Mouse (Mus musculus) C2C12 (cell line): Measurements from ENCODE around the gene Slc1a3. TPM values are rescaled to one million over a fixed set of nuclear protein-coding genes. Genes with fewer than 3 reads are reported as not detected.
"Not testable (repeated sequence)": the region's sequence is repeated elsewhere in the genome, so short reads cannot be mapped to it uniquely, and the experiment has no call there.

Source experiments
- H3K27me3 ChIP-seq: one replicate; pipeline ENCODE4 v1.6.1; 2011; ENCODE audit not compliant: control insufficient read depth, insufficient read depth, insufficient read length
- H3K36me3 ChIP-seq: one replicate; pipeline ENCODE4 v1.6.1; 2011; ENCODE audit not compliant: control insufficient read depth, insufficient read depth
- H3K4me3 ChIP-seq: one replicate; pipeline ENCODE4 v1.5.1; 2011; ENCODE audit warnings: mild to moderate bottlenecking, control low read depth; ENCODE audit not compliant: poor library complexity, insufficient read depth, severe bottlenecking
- H3K79me2 ChIP-seq: one replicate; pipeline ENCODE4 v1.6.1; 2011; ENCODE audit not compliant: control insufficient read depth, insufficient read depth
- H3K79me3 ChIP-seq: one replicate; pipeline ENCODE4 v1.6.1; 2011; ENCODE audit warnings: low read depth, control low read depth
- H3ac ChIP-seq: one replicate; pipeline ENCODE3; 2011; ENCODE audit warnings: low read depth; ENCODE audit not compliant: control insufficient read depth, insufficient read length
- CEBPB ChIP-seq: IDR thresholded peaks from one replicate; pipeline ENCODE4 v1.6.1; 2011; ENCODE audit warnings: low read depth, mild to moderate bottlenecking, control low read depth, moderate library complexity
- CTCF ChIP-seq: IDR thresholded peaks from one replicate; pipeline ENCODE4 v1.5.1; 2011; ENCODE audit not compliant: control insufficient read depth, insufficient read depth, insufficient read length
- FOSL1 ChIP-seq: IDR thresholded peaks from one replicate; pipeline ENCODE4 v1.8.0; 2011; ENCODE audit warnings: mild to moderate bottlenecking, low read length; ENCODE audit not compliant: poor library complexity, insufficient read depth, severe bottlenecking
- MAX ChIP-seq: IDR thresholded peaks from one replicate; pipeline ENCODE4 v1.6.1; 2011; ENCODE audit warnings: mild to moderate bottlenecking, control low read depth
- MYOD1 ChIP-seq: IDR thresholded peaks from one replicate; pipeline ENCODE4 v1.6.1; 2011; ENCODE audit warnings: low read depth; ENCODE audit not compliant: control insufficient read depth, insufficient read length
- MYOG ChIP-seq: IDR thresholded peaks from one replicate; pipeline ENCODE4 v1.6.1; 2011; ENCODE audit not compliant: control insufficient read depth, insufficient read length; ENCODE audit errors: extremely low read depth
- USF1 ChIP-seq: IDR thresholded peaks from one replicate; pipeline ENCODE4 v1.6.1; 2011; ENCODE audit warnings: low read depth, mild to moderate bottlenecking, control low read depth, moderate library complexity
- polyA plus RNA-seq: library from polyadenylated mRNA; unstranded; fragments of >200 nt; fragmentation: generic; extraction: Trizol; gene quantifications from one replicate; pipeline ENCODE4 v1.2.1, GENCODE M21; 2012; ENCODE audit warnings: missing spikeins

Slc1a3 gene
- polyA plus RNA-seq, 1 experiment = 3.8 TPM

DNA sequence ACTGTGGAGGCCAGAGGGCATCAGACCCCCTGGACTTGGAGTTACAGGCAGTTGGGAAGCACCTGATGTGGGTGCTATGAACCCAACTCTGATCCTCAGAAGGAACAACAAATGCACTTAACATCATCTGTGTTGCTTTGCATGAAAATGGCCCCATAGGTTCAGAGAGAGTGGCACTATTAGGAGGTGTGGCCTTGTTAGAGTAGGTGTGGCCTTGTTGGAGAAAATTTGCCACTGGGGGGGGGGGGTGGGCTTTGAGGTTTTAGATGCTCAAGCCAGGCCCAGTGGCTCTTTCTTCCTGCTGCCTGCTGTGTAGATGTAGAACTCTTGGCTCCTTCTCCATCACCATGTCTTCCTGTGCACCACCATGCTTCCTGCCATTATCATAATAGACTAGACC lies 5.1 kb upstream of the Slc1a3 start:
- Histone ChIP-seq H3K79me3 (no peaks in the 10 kb centered on the region), H3K79me2 (no peaks in the 10 kb centered on the region), H3K36me3 (no peaks in the 10 kb centered on the region), H3ac (no peak overlapping the region), H3K4me3 (no peak overlapping the region), H3K27me3 (no peaks in the 10 kb centered on the region)
- no peak for TF ChIP-seq USF1

DNA sequence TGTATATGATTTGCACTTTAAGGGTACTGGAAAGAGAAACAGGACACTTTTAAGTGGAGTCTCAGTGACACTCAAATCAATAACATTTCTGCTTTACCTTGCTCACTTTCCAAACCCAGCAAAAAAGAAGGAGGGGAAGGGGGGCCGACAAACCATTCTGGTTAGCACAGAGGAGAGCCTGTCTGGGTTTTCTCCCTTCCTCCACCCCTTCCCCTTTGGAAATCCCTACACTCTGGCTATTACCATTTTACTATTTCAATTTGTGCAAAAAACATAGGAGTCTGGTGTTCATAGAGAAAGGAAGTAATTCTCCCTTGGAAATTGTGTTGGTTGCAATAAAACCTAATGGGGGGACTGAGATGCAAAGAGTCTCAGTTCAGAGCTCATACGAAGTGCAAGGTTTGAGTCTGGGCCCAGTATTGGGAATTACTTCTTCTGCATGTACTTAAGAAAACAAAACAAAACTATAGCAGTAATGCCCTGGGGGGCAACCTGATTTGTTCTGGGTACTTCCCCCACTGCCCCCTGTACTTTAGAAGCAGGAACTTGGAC lies 1.9 kb upstream of the Slc1a3 start:
- no peak overlapping the region for H3K4me3 ChIP-seq
- H3ac ChIP-seq = no peak overlapping the region
- no peak for TF ChIP-seq MYOG
- H3K27me3 ChIP-seq = no peaks in the 10 kb centered on the region
- H3K79me3 ChIP-seq = no peaks in the 10 kb centered on the region
- H3K36me3 ChIP-seq = no peaks in the 10 kb centered on the region
- no peaks in the 10 kb centered on the region for H3K79me2 ChIP-seq

DNA sequence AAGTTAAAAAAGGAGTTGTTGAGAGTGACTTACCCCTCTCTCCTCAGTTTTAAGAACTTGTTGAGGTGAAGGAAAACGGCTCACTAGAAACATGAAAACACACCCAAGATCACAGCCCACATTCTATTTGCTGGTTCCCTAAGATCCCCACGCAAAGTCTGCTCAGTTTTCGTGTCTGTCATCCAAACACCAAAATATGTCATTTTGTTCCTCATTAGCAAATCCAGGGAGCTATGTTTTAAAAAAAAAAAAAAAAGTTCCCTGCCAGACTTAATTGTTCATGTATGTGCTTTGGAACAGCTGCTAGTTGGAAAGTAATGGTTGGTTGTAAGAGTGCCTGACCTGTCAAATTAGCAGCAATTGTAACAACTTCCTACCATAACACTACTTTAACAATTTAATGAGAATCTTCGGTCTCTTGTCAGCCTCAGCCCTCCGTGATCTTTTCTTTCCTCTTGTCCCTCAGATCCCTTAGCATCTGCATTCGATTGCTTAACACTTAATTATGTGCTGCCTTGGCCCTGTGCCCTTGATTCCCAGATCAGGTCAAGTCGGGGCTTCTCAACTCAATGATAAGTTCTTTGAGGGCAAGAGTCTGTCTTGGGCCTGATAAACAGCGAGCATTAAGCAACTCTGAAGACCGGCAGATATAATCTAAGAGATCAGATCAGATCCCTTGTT lies 1.2 kb upstream of the Slc1a3 start:
- H3K4me3 ChIP-seq = no peak overlapping the region
- no peak for TF ChIP-seq CEBPB
- TF ChIP-seq CTCF = no peak
- TF ChIP-seq MYOD1 = no peak
- TF ChIP-seq FOSL1 = no peak
- TF ChIP-seq MAX = no peak
- H3K79me3 ChIP-seq = no peaks in the 10 kb centered on the region
- H3K27me3 ChIP-seq = no peaks in the 10 kb centered on the region
- H3ac ChIP-seq = no peak overlapping the region
- H3K79me2 ChIP-seq = no peaks in the 10 kb centered on the region
- no peaks in the 10 kb centered on the region for H3K36me3 ChIP-seq

DNA sequence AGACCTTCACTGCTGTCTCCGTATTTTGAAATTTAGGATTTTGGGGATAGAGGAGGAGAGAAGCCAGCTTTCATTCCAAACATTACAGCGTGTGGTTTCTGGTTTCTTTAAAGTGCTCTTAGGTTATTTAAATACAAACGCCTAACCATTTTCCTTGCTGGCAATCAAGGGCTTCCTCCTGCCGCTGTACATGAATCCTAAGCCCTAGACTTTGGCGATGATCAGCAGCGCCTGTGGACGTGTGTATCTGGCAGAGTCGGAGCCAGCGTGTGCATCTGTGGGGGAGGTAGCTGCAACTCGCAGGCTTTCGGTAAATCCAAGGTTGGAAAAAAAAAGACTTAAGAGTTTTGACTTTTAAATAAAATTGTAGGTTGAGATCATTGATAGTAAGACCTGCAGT lies 986 bp downstream of the Slc1a3 start:
- no peaks in the 10 kb centered on the region for H3K36me3 ChIP-seq
- H3K4me3 ChIP-seq = no peak overlapping the region
- no peaks in the 10 kb centered on the region for H3K79me2 ChIP-seq
- H3K27me3 ChIP-seq = no peaks in the 10 kb centered on the region
- no peak overlapping the region for H3ac ChIP-seq
- no peak for TF ChIP-seq CEBPB
- no peak for TF ChIP-seq MYOD1
- no peak for TF ChIP-seq FOSL1
- TF ChIP-seq USF1 = no peak
- no peak for TF ChIP-seq MYOG
- H3K79me3 ChIP-seq = no peaks in the 10 kb centered on the region

DNA sequence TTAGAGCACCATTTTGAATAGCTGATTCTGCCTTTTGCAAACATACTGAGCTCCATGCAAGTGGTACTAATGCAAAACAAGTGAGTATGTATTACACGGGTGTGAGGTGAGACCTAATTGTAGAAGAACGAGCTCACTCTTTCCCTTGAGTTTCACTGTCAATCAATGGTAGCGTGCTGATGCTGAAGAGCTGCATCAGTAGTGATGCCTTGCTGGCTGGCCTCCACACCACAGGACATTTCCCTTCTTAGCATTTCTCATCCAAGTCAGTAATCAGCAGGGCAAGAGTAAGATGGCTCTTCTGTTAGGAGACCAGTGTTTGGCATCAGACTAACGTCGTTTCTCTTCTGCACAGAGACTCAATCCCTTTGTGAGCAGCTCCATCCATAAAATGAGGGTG lies 4.0 kb downstream of the Slc1a3 start:
- H3K27me3 ChIP-seq = no peaks in the 10 kb centered on the region
- H3ac ChIP-seq = no peak overlapping the region
- H3K79me3 ChIP-seq = no peaks in the 10 kb centered on the region
- H3K79me2 ChIP-seq = no peaks in the 10 kb centered on the region
- no peaks in the 10 kb centered on the region for H3K36me3 ChIP-seq
- no peak for TF ChIP-seq MYOG
- no peak for TF ChIP-seq MYOD1
- no peak for TF ChIP-seq USF1
- TF ChIP-seq MAX = no peak
- TF ChIP-seq CTCF = no peak
- TF ChIP-seq CEBPB = no peak
- no peak for TF ChIP-seq FOSL1
- H3K4me3 ChIP-seq = no peak overlapping the region

DNA sequence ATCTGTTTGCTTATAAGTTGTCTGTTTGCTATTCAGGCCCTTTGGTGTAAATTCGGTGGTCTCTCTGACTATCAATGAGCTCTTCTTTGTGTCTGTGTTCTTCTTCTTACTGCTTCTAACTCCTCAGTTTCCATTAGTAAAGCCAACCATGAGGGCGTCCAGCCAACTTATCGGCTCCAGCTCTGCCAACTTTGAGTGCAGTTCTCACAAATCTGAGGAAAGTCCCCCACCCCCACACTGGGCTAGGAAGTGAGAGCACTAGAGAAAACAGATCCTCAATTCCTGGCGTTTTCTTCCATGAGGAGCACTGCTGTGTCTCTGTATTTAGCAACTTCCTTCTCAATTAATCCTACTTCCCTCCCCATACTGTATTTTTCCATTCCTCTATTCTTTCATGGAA lies 4.4 kb downstream of the Slc1a3 start:
- TF ChIP-seq CEBPB (no peak), MYOG (no peak), MYOD1 (no peak), CTCF (no peak)
- Histone ChIP-seq H3K79me3 (no peaks in the 10 kb centered on the region), H3ac (no peak overlapping the region), H3K79me2 (no peaks in the 10 kb centered on the region), H3K36me3 (no peaks in the 10 kb centered on the region), H3K27me3 (no peaks in the 10 kb centered on the region), H3K4me3 (no peak overlapping the region)

DNA sequence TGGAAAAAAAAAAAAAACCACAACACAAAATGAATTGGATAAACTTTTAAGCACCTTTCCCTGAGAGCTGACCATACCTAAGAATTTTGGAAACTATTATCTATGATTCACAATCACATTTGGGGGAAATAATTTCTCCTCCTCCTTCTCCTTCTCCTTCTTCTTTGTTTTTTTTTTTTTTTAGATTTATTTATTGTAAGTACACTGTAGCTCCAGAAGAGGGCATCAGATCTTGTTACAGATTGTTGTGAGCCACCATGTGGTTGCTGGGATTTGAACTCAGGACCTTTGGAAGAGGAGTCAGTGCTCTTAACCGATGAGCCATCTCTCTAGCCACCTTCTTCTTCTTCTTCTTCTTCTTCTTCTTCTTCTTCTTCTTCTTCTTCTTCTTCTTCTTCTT lies 5.0 kb downstream of the Slc1a3 start:
- not testable (repeated sequence) for H3K79me3 ChIP-seq, H3K27me3 ChIP-seq, H3ac ChIP-seq, H3K36me3 ChIP-seq, H3K4me3 ChIP-seq, H3K79me2 ChIP-seq
